Mouse (Mus musculus) hindbrain, embryonic 14.5 days (tissue): ENCODE results near the gene Golt1a. TPM values are rescaled to one million over a fixed set of nuclear protein-coding genes. Genes with fewer than 3 reads are reported as not detected.

ENCODE experiments used
- ATAC-seq: fragments of 200-750 bp; cut with Nextera tagmentation; 2 replicates; pipeline ENCODE4 v1.8.0; 2017; ENCODE audit warnings: moderate number of reproducible peaks, mild to moderate bottlenecking, moderate TSS enrichment, moderate library complexity; ENCODE audit not compliant: low FRiP score
- DNase-seq: peaks from one replicate; pipeline ENCODE4 v3.0.0-alpha.2; 2015; ENCODE audit warnings: low spot score
- H3K27ac ChIP-seq: fragments of 300-500 bp; sonication (generic); 2 replicates; pipeline ENCODE4 v1.5.1; 2014; ENCODE audit warnings: mild to moderate bottlenecking, moderate library complexity
- H3K27me3 ChIP-seq: fragments of 300-500 bp; sonication (generic); 2 replicates; pipeline ENCODE4 v1.6.1; 2014; ENCODE audit warnings: mild to moderate bottlenecking, low read length, mixed read lengths; ENCODE audit not compliant: control insufficient read depth, insufficient read depth
- H3K36me3 ChIP-seq: fragments of 300-500 bp; sonication (generic); replicated peaks from 2 replicates; pipeline ENCODE4 v1.6.1; 2014; ENCODE audit not compliant: control insufficient read depth, insufficient read depth
- H3K4me1 ChIP-seq: fragments of 300-500 bp; sonication (generic); replicated peaks from 2 replicates; pipeline ENCODE4 v1.6.1; 2014; ENCODE audit warnings: antibody characterized with exemption, low read length, mixed read lengths; ENCODE audit not compliant: control insufficient read depth, insufficient read depth
- H3K4me2 ChIP-seq: fragments of 300-500 bp; sonication (generic); replicated peaks from 2 replicates; pipeline ENCODE4 v1.6.1; 2014; ENCODE audit warnings: mild to moderate bottlenecking, moderate library complexity
- H3K4me3 ChIP-seq: fragments of 300-500 bp; sonication (generic); replicated peaks from 2 replicates; pipeline ENCODE4 v1.5.1; 2014; ENCODE audit warnings: mild to moderate bottlenecking, low read length
- H3K9ac ChIP-seq: fragments of 300-500 bp; sonication (generic); 2 replicates; pipeline ENCODE4 v1.6.1; 2014
- H3K9me3 ChIP-seq: fragments of 300-500 bp; sonication (generic); 2 replicates; pipeline ENCODE4 v1.6.1; 2016; ENCODE audit warnings: low read length; ENCODE audit not compliant: control insufficient read depth
- WGBS: fragments of 180-500 bp; shearing (Covaris S2); extraction: QIAGEN DNeasy Blood & Tissue Kit; methylation state at CpG from one replicate; pipeline ENCODE4 v1.1.7; 2014; 5-methylcytosine and 5-hydroxymethylcytosine counted together
- polyA plus RNA-seq: library from polyadenylated mRNA; unstranded; fragments of >200 nt; fragmentation: Nextera tagmentation; extraction: Ambion mirVana; gene quantifications from 2 replicates; pipeline ENCODE4 v1.2.1, GENCODE M21; 2014

The Golt1a gene
- polyA plus RNA-seq, 1 experiment from 2014 or later = not detected

DNA sequence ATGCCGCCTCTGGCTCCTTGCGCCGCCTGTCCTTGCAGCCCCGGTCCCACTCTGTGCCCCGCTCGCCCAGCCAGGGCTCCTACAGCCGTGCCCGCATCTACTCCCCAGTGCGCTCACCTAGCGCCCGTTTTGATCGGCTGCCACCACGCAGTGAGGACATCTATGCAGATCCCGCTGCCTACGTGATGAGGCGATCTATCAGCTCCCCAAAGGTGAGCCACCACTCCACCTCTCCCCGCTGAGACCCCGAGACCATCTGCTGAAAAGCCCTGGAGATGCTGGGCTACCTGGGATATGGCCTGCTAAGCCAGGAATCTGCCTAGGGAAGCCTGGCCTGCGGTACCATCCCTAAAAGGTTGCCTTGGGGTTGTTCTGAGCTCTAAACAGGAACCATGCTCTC, 35.4 kb upstream of the Golt1a start:
- DNase-seq (no peak), ATAC-seq (no peak)
- H3K27me3 ChIP-seq = no peaks in the 10 kb centered on the region
- H3K36me3 ChIP-seq = peaks cover 66% of the 10 kb centered on the region
- H3K4me3 ChIP-seq = no peak overlapping the region
- no peak overlapping the region for H3K27ac ChIP-seq
- H3K4me2 ChIP-seq = no peak overlapping the region
- H3K9ac ChIP-seq = no peak overlapping the region
- H3K4me1 ChIP-seq = 0 out of 2 replicates have a peak, but pooled peaks cover 6% of the 10 kb centered on the region
- WGBS = 89% methylated on average over 19 of the region's 19 CpGs
- H3K9me3 ChIP-seq = no peaks in the 10 kb centered on the region

DNA sequence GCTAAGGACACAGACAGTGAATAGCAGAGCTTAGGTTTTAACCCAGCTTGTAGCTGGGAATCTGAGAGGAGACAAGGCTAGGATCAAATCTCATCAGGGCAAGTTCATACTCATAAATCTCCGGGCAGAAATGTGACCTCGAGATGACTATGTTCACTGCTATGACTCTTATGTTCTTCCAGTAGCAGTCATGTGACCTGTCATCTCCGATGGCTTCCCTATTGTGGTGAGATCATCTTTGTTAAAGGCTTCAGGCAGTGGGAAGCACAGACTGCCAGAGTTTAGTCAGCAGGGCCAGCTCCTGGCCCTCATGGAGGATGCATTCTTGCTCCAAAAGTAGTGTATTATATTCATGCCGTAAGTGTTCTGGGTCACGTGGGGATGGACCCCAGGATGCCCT, 32.6 kb upstream of the Golt1a start:
- H3K36me3 ChIP-seq = peaks cover 74% of the 10 kb centered on the region
- H3K4me2 ChIP-seq = no peak overlapping the region
- 0 out of 2 replicates have a peak, but pooled peaks cover 11% of the 10 kb centered on the region for H3K4me1 ChIP-seq
- no peak overlapping the region for H3K9ac ChIP-seq
- no peaks in the 10 kb centered on the region for H3K9me3 ChIP-seq
- 61% methylated on average over 5 of the region's 5 CpGs for WGBS
- no peak overlapping the region for H3K4me3 ChIP-seq
- DNase-seq (no peak), ATAC-seq (no peak)
- H3K27me3 ChIP-seq = no peaks in the 10 kb centered on the region
- H3K27ac ChIP-seq = no peak overlapping the region

DNA sequence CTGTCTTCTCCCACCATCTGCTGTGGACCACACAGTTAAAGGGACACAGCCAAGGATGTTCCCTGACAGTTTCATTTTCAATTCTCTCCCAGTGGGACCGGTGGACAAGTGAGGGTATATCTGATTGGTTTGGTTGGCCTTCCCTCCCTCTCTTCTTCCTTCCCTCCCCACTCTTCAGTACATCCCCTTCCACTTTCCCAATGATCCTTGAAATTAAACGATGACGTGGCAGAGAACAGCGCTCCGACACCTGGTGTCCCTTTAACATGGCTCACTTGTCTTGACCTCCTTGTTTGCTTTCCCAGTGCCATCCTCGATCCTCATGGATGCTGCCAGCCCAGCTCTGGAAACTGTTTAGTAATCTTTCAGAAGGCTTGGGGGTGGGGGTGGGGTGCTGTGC, 31.1 kb upstream of the Golt1a start:
- Histone ChIP-seq H3K4me2 (no peak overlapping the region), H3K9ac (no peak overlapping the region), H3K27me3 (no peaks in the 10 kb centered on the region), H3K9me3 (no peaks in the 10 kb centered on the region), H3K4me1 (0 out of 2 replicates have a peak, but pooled peaks cover 11% of the 10 kb centered on the region), H3K4me3 (no peak overlapping the region), H3K36me3 (peaks cover 74% of the 10 kb centered on the region), H3K27ac (no peak overlapping the region)
- 59% methylated on average over 6 of the region's 6 CpGs for WGBS
- no peak for ATAC-seq
- DNase-seq = no peak

DNA sequence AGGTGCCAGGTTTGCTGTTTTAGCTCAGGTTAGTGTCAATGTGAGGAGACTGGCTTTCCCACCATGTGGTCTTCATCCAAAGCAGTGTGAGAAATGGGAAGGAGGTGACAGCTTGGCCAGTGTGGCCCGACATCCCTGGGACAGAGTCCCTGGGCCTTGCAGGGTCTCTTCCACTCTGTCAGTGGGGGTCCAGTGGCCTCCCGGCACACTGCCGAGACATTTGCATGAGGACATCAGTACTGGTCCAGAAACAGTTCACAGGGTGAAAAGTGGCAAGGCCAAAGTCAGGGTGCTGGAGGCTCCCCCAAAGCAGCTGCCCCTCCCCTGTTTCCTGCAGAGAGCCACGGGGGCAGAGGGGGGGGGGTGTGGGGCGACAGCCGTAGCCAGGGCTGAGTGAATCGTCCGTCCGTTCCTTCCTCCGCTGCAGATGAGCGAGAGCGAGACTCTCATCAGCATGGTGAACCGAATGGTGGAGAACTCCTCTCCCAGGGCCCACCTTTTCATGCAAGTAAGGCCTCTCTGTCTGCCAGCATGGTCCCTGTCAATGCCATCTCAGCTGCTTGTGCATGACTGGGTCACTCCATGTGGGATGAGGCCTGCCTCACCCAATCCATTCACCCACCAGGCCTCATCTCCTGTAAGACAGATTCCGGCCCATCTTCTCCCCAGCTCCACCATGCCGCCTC, 30.5 kb upstream of the Golt1a start:
- no peak for DNase-seq
- peak overlapping the region; percentile 59 for H3K27ac ChIP-seq
- peaks cover 68% of the 10 kb centered on the region for H3K36me3 ChIP-seq
- no peak overlapping the region for H3K4me3 ChIP-seq
- H3K4me2 ChIP-seq = no peak overlapping the region
- H3K27me3 ChIP-seq = no peaks in the 10 kb centered on the region
- peak; percentile 42; the same call in 1 of the 2 replicates for ATAC-seq
- H3K9me3 ChIP-seq = no peaks in the 10 kb centered on the region
- no peak overlapping the region for H3K9ac ChIP-seq
- 0 out of 2 replicates have a peak, but pooled peaks cover 11% of the 10 kb centered on the region for H3K4me1 ChIP-seq
- WGBS = 61% methylated on average over 15 of the region's 15 CpGs

GRCm38 (mm10) chr1:133279632-133280093, 29.9 kb upstream of the Golt1a start:
- Histone ChIP-seq H3K27ac (0 out of 2 replicates have a peak overlapping the region, but pooled peaks have one; percentile 59), H3K4me3 (no peak overlapping the region), H3K9me3 (no peaks in the 10 kb centered on the region), H3K4me1 (0 out of 2 replicates have a peak, but pooled peaks cover 11% of the 10 kb centered on the region), H3K36me3 (peaks cover 64% of the 10 kb centered on the region), H3K9ac (no peak overlapping the region), H3K4me2 (no peak overlapping the region), H3K27me3 (no peaks in the 10 kb centered on the region)
- ATAC-seq (peak; percentile 23; the same call in 1 of the 2 replicates), DNase-seq (no peak)
- 58% methylated on average over 11 of the region's 11 CpGs for WGBS

DNA sequence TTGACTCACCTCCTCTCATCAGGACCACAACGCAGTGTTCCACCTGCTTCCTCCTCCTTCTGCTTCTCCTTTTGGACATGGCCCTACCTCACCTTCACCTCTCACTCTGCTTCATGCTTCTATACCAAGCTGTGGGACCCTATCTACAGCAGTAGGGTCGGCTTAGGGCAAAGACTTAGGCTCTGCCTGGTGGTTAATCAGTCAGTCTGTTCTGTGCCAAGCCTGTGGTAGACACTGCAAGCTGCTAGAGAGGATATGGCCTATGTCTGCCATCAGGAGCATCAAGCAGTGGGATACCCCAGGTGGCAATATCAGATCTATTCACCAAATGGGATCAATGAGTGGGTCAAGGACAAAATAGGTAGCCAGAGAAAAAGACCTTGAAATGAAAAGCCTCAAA, 29.1 kb upstream of the Golt1a start:
- Histone ChIP-seq H3K27ac (no peak overlapping the region), H3K9me3 (no peaks in the 10 kb centered on the region), H3K4me3 (no peak overlapping the region), H3K9ac (no peak overlapping the region), H3K27me3 (no peaks in the 10 kb centered on the region), H3K36me3 (peaks cover 65% of the 10 kb centered on the region), H3K4me1 (0 out of 2 replicates have a peak, but pooled peaks cover 11% of the 10 kb centered on the region), H3K4me2 (no peak overlapping the region)
- WGBS = 96% methylated on average over 2 of the region's 2 CpGs
- no peak for DNase-seq
- no peak for ATAC-seq

DNA sequence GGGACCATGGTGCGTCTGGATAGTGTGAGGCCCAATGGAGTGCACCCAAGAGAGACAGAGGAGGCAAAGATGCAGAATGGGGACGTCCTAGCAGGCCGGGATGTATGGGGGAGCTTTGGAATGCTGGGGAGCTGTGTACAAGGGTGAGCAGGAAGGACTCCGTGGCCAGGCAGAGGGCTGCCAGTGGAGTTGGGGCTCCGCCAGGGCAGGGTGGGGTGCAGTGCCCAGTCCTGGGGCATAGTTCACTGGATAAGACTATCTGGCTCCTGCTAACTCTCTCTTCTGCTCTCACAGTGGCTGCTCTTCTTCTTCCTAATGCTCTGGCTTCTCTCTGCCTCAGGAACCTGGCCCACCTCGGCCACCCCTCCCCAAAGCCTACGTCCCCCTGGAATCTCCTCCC, 23.7 kb upstream of the Golt1a start:
- no peak overlapping the region for H3K4me2 ChIP-seq
- H3K36me3 ChIP-seq = peaks cover 73% of the 10 kb centered on the region
- ATAC-seq = no peak
- DNase-seq = no peak
- H3K9me3 ChIP-seq = no peaks in the 10 kb centered on the region
- no peak overlapping the region for H3K9ac ChIP-seq
- H3K27me3 ChIP-seq = no peaks in the 10 kb centered on the region
- WGBS = 95% methylated on average over 7 of the region's 7 CpGs
- no peak overlapping the region for H3K4me3 ChIP-seq
- H3K27ac ChIP-seq = no peak overlapping the region
- no peaks in the 10 kb centered on the region for H3K4me1 ChIP-seq

DNA sequence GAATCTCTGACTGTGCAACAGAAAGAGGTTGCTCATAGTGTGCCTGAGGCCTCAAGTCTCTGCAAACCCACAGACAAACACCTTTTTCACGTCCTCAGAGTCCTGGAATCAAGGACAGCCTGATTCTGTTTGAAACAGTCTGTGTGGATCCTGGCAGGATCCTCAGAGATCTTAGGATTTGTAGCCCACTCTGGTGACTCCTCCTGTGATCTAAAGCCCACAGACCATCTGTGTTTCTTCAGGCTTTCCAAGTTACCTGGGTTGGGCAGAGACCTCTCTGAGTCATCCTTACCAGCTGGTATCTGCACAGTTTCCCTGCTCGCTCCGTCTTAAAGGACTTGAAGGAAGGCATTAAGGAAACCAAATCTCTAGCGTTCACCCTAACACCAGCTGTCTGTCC, 22.5 kb upstream of the Golt1a start:
- H3K27me3 ChIP-seq = no peaks in the 10 kb centered on the region
- no peak overlapping the region for H3K4me2 ChIP-seq
- H3K9ac ChIP-seq = no peak overlapping the region
- no peaks in the 10 kb centered on the region for H3K4me1 ChIP-seq
- DNase-seq = no peak
- peaks cover 64% of the 10 kb centered on the region for H3K36me3 ChIP-seq
- no peak for ATAC-seq
- 95% methylated on average over 4 of the region's 4 CpGs for WGBS
- no peaks in the 10 kb centered on the region for H3K9me3 ChIP-seq
- H3K4me3 ChIP-seq = no peak overlapping the region
- no peak overlapping the region for H3K27ac ChIP-seq

- no peak overlapping the region for H3K4me3 ChIP-seq
- no peaks in the 10 kb centered on the region for H3K4me1 ChIP-seq
- H3K27ac ChIP-seq = no peak overlapping the region
- H3K4me2 ChIP-seq = no peak overlapping the region
- no peak overlapping the region for H3K9ac ChIP-seq
- DNase-seq (no peak), ATAC-seq (no peak)
- H3K9me3 ChIP-seq = no peaks in the 10 kb centered on the region
- WGBS = 92% methylated on average over 12 of the region's 12 CpGs
- H3K36me3 ChIP-seq = peaks cover 64% of the 10 kb centered on the region
- no peaks in the 10 kb centered on the region for H3K27me3 ChIP-seq
These were observed 21.7 kb upstream of the Golt1a start for GRCm38 (mm10) chr1:133287880-133288279.
